Mouse (Mus musculus): Measurements from ENCODE around the gene Klf6.

Gene Klf6

DNA sequence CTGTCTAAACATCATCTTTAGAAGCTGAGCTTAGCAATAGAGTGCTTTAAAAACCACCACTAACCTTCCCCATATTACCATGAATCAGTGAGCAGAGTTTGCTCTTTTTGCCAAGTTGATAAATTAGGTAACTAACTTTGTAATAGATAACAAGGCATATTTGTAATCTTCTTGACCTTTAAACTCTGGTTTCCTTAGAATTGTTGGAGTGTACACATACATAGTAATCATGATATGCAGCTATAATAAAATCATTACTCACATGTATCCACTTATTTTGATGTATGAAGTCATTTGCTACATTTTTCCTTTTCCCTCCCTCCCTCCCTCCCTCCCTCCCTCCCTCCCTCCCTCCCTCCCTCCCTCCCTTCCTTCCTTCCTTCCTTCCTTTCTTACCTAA lies 56.1 kb downstream of the Klf6 start:
- DNase-seq: no peak

DNA sequence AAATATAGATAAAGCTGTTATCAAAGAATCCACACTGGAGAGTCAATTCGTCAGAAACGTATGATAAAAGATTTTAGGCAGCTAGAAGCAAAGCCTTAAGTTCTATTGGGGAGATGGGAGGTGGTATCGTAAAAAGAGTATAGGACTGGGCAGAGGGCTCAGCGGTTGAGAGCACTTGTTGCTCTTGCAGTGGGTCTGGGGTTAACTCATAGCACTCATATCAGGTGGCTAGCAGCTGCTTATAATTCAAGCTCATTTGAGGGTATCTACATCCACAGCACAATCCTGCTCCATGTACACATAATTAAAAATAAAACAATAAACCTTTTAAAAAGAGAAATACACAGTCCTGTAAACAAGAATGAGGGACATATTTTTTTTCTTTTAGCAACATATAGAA lies 58.7 kb downstream of the Klf6 start:
- no peak for DNase-seq
